Comparison of ENCODE assay signal across 10 mouse cellular contexts in the genomic region with DNA sequence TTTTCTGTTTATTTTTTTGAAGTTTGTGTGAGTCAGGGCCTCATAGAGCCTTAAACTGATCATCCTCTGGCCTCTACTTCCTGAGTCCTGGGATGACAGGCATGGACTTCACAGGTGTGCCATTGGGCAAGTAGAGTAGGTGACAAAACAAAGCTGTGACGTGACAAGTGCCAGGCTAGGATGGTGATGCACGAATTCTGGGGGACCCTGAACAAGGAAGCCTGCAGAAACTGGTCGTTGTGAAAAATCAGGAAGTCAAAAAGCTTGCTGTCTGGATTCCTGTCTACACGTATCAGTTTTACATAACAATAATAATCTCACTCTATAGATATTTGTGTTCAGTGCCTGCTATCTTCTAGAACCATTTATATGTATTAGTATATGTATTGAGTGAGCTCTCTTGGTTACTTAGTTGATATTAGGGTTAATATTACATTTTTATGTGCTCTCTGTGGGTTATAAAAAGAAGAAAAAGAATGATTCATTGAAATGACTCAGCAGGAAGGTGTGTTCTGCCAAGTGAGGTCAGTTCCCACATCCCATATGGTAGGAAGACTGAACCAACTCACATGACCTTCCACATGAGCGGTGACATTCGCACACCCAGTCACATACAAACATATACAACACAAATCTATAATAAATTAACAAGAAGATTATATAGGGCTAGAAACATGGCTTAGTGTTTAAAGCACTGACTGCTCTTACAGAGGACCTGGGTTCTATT. TPM values are rescaled to one million over a fixed set of nuclear protein-coding genes. Genes with fewer than 3 reads are reported as not detected.
DNase-seq lines count a peak whose midpoint lies in the region; ATAC-seq and TF ChIP-seq lines count a peak whose summit lies in the region.
"Had no signal": no experiment of that assay in that cellular context is flagged by ENCODE, and none has a peak within 500 bp of the region (broad histone marks: within the 10 kb centered on the region; RNA-seq: fewer than 3 reads in every experiment).

No protein-coding gene starts in this region.

- peak; percentile 51 for DNase-seq in heart, adult 8-10 months (ENCODE audit: low spot score)
- no peak for DNase-seq in heart, postnatal 4 days
- DNase-seq in left cerebral cortex, postnatal 14 days (ENCODE audit: low spot score in 2 of 2), result no peak
- no peak for DNase-seq in urinary bladder, adult 18-20 months (ENCODE audit: low spot score in 2 of 2)
- DNase-seq in layer of hippocampus, adult 11-12 months (ENCODE audit: low spot score), result no peak

- peaks cover 29% of the 10 kb centered on the region for H3K79me3 ChIP-seq in C2C12 (ENCODE audit: low read depth)

- intact Hi-C loops in left cerebral cortex, postnatal 14 days (cut with DNase I), result no loop called here

- WGBS in bone marrow, adult 2 months, result 12% methylated on average over 6 of the region's 6 CpGs

- no peak for TF ChIP-seq POLR2A in bone marrow, adult 2 months (IDR thresholded peaks at IDR 0.05; ENCODE audit: borderline replicate concordance, control insufficient read depth, low read depth, low read length)

- peak; percentile 75 to 82 for ATAC-seq in hematopoietic stem cell, adult 5-6 weeks (replicated peaks in 1 of 2; ENCODE audit: insufficient read depth in 1 of 2, low FRiP score in 2 of 2, low TSS enrichment in 1 of 2, low read depth in 1 of 2, poor library complexity in 2 of 2, severe bottlenecking in 2 of 2)

- H3ac ChIP-seq in C2C12 (ENCODE audit: control insufficient read depth, insufficient read length, low read depth), result no peak overlapping the region

- no peak for TF ChIP-seq CTCF in C2C12 (IDR thresholded peaks at IDR 0.05; ENCODE audit: control insufficient read depth, insufficient read depth, insufficient read length)
- TF ChIP-seq CTCF in bone marrow, adult 2 months (IDR thresholded peaks at IDR 0.05; ENCODE audit: control insufficient read depth, insufficient read depth, low read length), result no peak

- H3K79me2 ChIP-seq in C2C12 (ENCODE audit: control insufficient read depth, insufficient read depth), result peaks cover 83% of the 10 kb centered on the region

- peak overlapping the region; percentile 36; the same call in 1 of the 2 replicates for H3K27ac ChIP-seq in bone marrow, adult 2 months (ENCODE audit: control insufficient read depth, insufficient read depth, low read depth, low read length, poor library complexity)
- H3K27ac ChIP-seq: limb, embryonic 13.5 days had no signal

- H3K36me3 ChIP-seq in C2C12 (ENCODE audit: control insufficient read depth, insufficient read depth), result peaks cover 4% of the 10 kb centered on the region
- H3K36me3 ChIP-seq: limb, embryonic 13.5 days had no signal

- no peak overlapping the region for H3K4me3 ChIP-seq in C2C12 (ENCODE audit: insufficient read depth, poor library complexity, severe bottlenecking)
- H3K4me3 ChIP-seq in bone marrow, adult 2 months (replicated peaks; ENCODE audit: control insufficient read depth, low read depth, low read length), result no peak overlapping the region
- H3K4me3 ChIP-seq: erythroblast, embryonic 14.5 days; limb, embryonic 13.5 days had no signal

- H3K4me1 ChIP-seq in bone marrow, adult 2 months (ENCODE audit: control insufficient read depth, insufficient read depth, low read length), result peaks cover 2% of the 10 kb centered on the region; the same call in 1 of the 2 replicates

- no peaks in the 10 kb centered on the region for H3K27me3 ChIP-seq in C2C12 (ENCODE audit: control insufficient read depth, insufficient read depth, insufficient read length)
- H3K27me3 ChIP-seq: limb, embryonic 13.5 days had no signal

TF ChIP-seq in C2C12, 6 proteins besides CTCF, POLR2A, EP300 and RAD21:
- TF ChIP-seq MYOG (IDR thresholded peaks at IDR 0.05; ENCODE audit: control insufficient read depth, extremely low read depth, insufficient read length) (no peak), USF1 (IDR thresholded peaks at IDR 0.05; ENCODE audit: low read depth) (peak; percentile 77), MAX (IDR thresholded peaks at IDR 0.05) (peak; percentile 80), FOSL1 (IDR thresholded peaks at IDR 0.05; ENCODE audit: insufficient read depth, low read length, poor library complexity, severe bottlenecking) (peak; percentile 57), CEBPB (IDR thresholded peaks at IDR 0.05; ENCODE audit: low read depth) (no peak), MYOD1 (IDR thresholded peaks at IDR 0.05; ENCODE audit: control insufficient read depth, insufficient read length, low read depth) (peak; percentile 21)

RNA-seq across cellular contexts. Expression of a gene that starts 37.2 kb away (rescaled TPM):
- total RNA-seq in heart, adult 8-10 months (2022), result 10 to 100 TPM; 10.6 to 11.6 (median 11.3) TPM
- total RNA-seq in heart, postnatal 4 days (2021), result 10 to 100 TPM; 26.5 to 27.5 TPM
- 8.6 TPM for polyA plus RNA-seq in C2C12 (2012; fragmentation: generic; extraction: Trizol)
- polyA plus RNA-seq in bone marrow, adult 2 months (2011; ENCODE audit: insufficient read depth, insufficient read length, low replicate concordance, missing spikeins), result 1.7 and 5.2 TPM in 2 replicates
- 4.0 and 8.5 TPM in 2 replicates for total RNA-seq in hematopoietic stem cell, adult 5-6 weeks (2017)
- total RNA-seq in left cerebral cortex, postnatal 14 days (2021), result 10 to 100 TPM in 1 of 2 experiments, 1 to 10 TPM in 1; 8.1 to 10.7 TPM

RNA-seq across cellular contexts. Expression of a gene that starts 58.3 kb away (rescaled TPM):
- total RNA-seq in heart, adult 8-10 months (2022), result 10 to 100 TPM; 59.7 to 67.1 (median 62.5) TPM
- 10 to 100 TPM; 54.2 to 59.1 TPM for total RNA-seq in heart, postnatal 4 days (2021)
- 33.7 TPM for polyA plus RNA-seq in C2C12 (2012; fragmentation: generic; extraction: Trizol)
- polyA plus RNA-seq in bone marrow, adult 2 months (2011; ENCODE audit: insufficient read depth, insufficient read length, low replicate concordance, missing spikeins), result 19.6 and 34.5 TPM in 2 replicates
- 40.3 and 47.9 TPM in 2 replicates for total RNA-seq in hematopoietic stem cell, adult 5-6 weeks (2017)
- total RNA-seq in left cerebral cortex, postnatal 14 days (2021), result 100 to 1,000 TPM; 121 to 124 TPM
